Mouse (Mus musculus) ES-CJ7 (cell line): ENCODE data around the gene Gm20816.
"Not testable (repeated sequence)": the region's sequence is repeated elsewhere in the genome, so short reads cannot be mapped to it uniquely, and the experiment has no call there.

Source experiments
- DNase-seq: peaks from one replicate; pipeline ENCODE4 v3.0.0; 2011; ENCODE audit warnings: low read depth, low spot score

Gm20816 gene

DNA sequence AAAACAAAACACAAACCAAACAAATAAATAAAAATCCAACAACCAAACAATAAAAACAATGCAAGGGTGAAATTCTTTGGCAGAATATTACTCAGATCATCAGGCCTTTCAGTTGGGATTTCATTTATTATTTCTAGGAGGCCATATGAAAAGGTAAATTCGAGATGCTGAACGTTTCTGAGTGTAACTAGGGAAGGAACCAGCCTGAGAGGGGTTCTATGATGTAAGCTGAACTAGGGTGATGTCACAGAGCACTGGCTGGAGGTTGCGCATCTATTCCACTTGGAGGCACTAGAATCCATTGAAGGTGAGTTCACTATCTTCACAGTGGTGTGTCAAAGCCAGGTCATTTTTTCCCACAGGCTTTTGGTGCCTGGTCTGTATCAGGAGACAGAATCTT lies at the start of gene Gm20816:
Gene Gm20816, plus strand, starts transcription at position 301 of the 400 bp plus-strand sequence.
- DNase-seq = not testable (repeated sequence)
